Mouse (Mus musculus): ENCODE data around the gene Sectm1b.
"Not testable (repeated sequence)": the region's sequence is repeated elsewhere in the genome, so short reads cannot be mapped to it uniquely, and the experiment has no call there.

Sectm1b gene

GRCm38 (mm10) chr11:121075655-121076054, 12.3 kb upstream of the Sectm1b start:
- in situ Hi-C loops (cut with MboI, MseI), result no loop called here

DNA sequence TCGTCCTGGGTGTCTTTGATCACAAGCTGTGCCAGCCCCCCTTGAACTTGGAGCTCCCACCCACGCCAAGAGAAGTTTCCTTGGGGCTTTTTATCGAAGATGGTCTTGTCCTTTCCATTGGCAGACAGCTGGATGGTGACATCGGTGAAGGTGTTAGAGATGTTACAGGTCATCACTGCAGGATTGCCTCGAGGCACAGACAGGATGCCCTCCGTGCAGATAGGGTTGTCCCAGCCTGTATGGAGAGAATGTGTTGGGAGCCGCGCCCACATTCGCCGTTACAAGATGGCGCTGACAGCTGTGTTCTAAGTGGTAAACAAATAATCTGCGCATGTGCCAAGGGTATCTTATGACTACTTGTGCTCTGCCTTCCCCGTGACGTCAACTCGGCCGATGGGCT, 6.3 kb upstream of the Sectm1b start:
- in situ Hi-C loops (cut with MboI, MseI), result not testable (repeated sequence)

- in situ Hi-C loops (cut with MboI, MseI), result no loop called here
Measured at GRCm38 (mm10) chr11:121067895-121068294, 4.5 kb upstream of the Sectm1b start.

- in situ Hi-C loops (cut with MboI, MseI), result no loop called here
Measured at GRCm38 (mm10) chr11:121064197-121064596, 828 bp upstream of the Sectm1b start.

- in situ Hi-C loops (cut with MboI, MseI), result no loop called here
Measured at GRCm38 (mm10) chr11:121061615-121062014, 1.8 kb downstream of the Sectm1b start.

GRCm38 (mm10) chr11:121060401-121061067, 2.8 kb downstream of the Sectm1b start:
- in situ Hi-C loops (cut with MboI, MseI), result not testable (repeated sequence)

DNA sequence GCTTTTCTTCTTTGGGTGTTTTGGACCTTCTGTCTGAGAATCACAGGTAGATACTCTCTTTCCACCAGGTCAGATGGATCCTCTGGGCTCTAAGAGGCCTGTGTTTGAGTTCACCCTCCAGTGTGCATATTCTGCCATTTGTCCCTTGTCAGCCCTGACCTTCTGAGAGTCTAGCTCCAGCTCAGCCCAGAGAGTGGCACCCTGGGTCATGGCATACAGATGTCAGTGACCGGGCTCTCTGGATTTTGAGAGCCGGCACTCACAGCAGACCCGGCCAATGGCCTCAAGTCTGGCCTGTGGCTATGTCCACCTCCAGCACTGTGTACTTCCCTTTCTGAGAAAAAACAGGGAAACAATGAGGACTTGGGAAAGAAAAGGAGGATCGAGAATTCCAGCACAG, 3.9 kb downstream of the Sectm1b start:
- in situ Hi-C loops (cut with MboI, MseI), result loop anchor here in 1 of 2 experiments (10.0 kb wide), 2 partner anchors 165 to 535 kb away; no protein-coding TSS in a partner anchor

DNA sequence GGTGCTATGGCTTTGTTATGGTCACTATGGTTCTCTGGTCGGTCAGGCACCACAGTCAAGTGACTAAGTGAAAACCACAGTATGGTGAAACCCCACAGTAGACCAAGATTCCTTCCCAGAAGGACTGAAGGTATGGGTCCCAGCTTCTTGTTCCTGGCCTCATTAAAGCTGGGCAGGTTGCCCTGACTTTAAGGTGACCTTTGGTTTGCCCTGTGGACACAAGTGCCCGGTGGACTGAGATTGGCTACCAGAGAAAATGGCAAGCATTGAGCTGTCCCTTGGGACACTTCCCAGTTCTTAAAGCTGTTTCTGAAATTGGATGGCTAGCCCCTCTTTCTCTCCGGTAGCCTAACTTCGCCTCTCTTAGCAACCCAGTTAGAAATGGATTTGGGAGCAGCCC, 4.4 kb downstream of the Sectm1b start:
- in situ Hi-C loops (cut with MboI, MseI), result loop anchor here in 1 of 2 experiments (10.0 kb wide), 2 partner anchors 164 to 534 kb away; no protein-coding TSS in a partner anchor

GRCm38 (mm10) chr11:121058122-121058521, 5.2 kb downstream of the Sectm1b start:
- in situ Hi-C loops (cut with MboI, MseI), result loop anchor here in 1 of 2 experiments (10.0 kb wide), 2 partner anchors 163 to 533 kb away; no protein-coding TSS in a partner anchor

- in situ Hi-C loops (cut with MboI, MseI), result loop anchor here in 1 of 2 experiments (10.0 kb wide), 2 partner anchors 162 to 532 kb away; no protein-coding TSS in a partner anchor
Measured at GRCm38 (mm10) chr11:121056536-121057236, 6.7 kb downstream of the Sectm1b start.

DNA sequence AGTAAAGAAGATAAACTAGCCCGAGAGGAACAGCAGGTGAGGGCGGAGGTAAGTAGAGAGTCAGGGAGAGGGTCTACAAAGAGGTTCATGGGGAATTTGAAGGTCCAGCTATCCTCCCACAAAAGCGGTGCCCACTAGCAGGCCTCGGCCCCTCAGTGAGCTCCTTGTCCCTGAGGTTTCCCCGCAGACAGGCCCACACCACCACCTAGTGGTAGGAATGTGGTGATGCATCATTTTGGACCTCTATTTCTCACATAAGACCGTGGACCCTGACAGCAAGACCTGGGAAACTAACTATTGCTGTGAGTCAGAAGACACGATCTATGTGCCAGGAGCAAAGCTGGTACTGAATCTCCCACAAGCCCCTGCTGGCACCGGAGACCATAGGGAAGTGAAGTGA, 9.8 kb downstream of the Sectm1b start:
- in situ Hi-C loops (cut with MboI, MseI), result loop anchor here in 1 of 2 experiments (10.0 kb wide), 2 partner anchors 159 to 529 kb away; no protein-coding TSS in a partner anchor

DNA sequence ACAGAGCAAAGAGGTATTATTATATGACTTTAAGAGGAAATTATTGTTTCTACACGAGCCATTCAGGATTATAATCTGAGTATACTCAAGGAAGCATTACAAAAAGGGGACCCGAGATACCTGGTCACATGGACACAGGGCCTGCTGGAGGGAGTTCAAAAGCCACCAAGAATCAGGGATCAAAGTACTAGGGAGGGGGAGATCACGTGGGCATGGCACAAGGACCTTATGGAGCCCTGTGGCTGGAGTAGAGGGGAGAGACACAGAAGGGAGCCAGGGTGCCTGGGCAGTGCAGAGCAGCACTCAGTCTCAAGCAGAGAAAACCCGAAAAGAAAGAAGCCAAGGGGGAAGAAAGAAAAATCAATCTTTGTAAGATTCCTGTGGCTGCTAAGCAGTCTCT, 11.0 kb downstream of the Sectm1b start:
- in situ Hi-C loops (cut with MboI, MseI), result loop anchor here in 1 of 2 experiments (10.0 kb wide), 2 partner anchors 158 to 528 kb away; no protein-coding TSS in a partner anchor

- in situ Hi-C loops (cut with MboI, MseI), result loop anchor here in 1 of 2 experiments (10.0 kb wide), 2 partner anchors 157 to 527 kb away; no protein-coding TSS in a partner anchor
Measured at GRCm38 (mm10) chr11:121051793-121052192, 11.6 kb downstream of the Sectm1b start.

- in situ Hi-C loops (cut with MboI, MseI), result loop anchor here in 1 of 2 experiments (10.0 kb wide), 2 partner anchors 155 to 525 kb away; no protein-coding TSS in a partner anchor
Measured at GRCm38 (mm10) chr11:121049840-121050239, 13.5 kb downstream of the Sectm1b start.

- in situ Hi-C loops (cut with MboI, MseI), result no loop called here
Measured at GRCm38 (mm10) chr11:121047826-121048399, 15.5 kb downstream of the Sectm1b start.

- in situ Hi-C loops (cut with MboI, MseI), result no loop called here
Measured at GRCm38 (mm10) chr11:121045286-121045685, 18.1 kb downstream of the Sectm1b start.

GRCm38 (mm10) chr11:121043025-121043424, 20.3 kb downstream of the Sectm1b start:
- in situ Hi-C loops (cut with MboI, MseI), result not testable (repeated sequence)

- in situ Hi-C loops (cut with MboI, MseI), result no loop called here
Measured at GRCm38 (mm10) chr11:121042480-121042879, 20.9 kb downstream of the Sectm1b start.

- in situ Hi-C loops (cut with MboI, MseI), result no loop called here
Measured at GRCm38 (mm10) chr11:121041636-121042035, 21.7 kb downstream of the Sectm1b start.

DNA sequence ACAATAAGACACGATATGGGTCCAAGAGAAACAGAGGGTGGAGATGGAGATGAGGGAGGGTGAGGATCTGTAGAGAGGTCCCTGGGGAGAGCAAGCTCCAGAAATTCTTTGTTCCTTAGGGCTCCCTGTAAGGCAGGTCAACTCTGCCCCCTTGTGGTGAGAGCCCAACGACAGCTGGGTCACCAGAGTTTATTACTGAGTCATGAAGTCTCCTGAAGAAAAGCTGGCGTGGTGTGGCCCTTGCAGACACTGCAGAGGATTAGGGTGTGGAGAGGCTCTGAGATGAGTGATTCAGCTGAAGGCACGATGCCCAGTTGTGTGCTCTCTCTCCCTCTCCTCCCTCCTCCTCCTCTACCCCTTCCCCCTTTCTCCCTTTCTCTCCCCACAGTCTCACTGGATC, 22.2 kb downstream of the Sectm1b start:
- in situ Hi-C loops (cut with MboI, MseI), result no loop called here

- in situ Hi-C loops (cut with MboI, MseI), result no loop called here
Measured at GRCm38 (mm10) chr11:121039302-121039701, 24.1 kb downstream of the Sectm1b start, which contains the start of gene Cd7. Gene Cd7, minus strand, starts transcription at chr11:121039418.
